Mouse (Mus musculus): ENCODE data around the gene Bhlhb9.
A peak's percentile ranks its signal among the peaks of the same experiment; 100 is the strongest.
"Not testable (repeated sequence)": the region's sequence is repeated elsewhere in the genome, so short reads cannot be mapped to it uniquely, and the experiment has no call there.

Gene Bhlhb9

GRCm38 (mm10) chrX:135797212-135797644 is at the start of gene Bhlhb9:
Gene Bhlhb9, plus strand, starts transcription at chrX:135797594.
- DNase-seq (ENCODE audit: low spot score in 2 of 2), result not testable (repeated sequence)

DNA sequence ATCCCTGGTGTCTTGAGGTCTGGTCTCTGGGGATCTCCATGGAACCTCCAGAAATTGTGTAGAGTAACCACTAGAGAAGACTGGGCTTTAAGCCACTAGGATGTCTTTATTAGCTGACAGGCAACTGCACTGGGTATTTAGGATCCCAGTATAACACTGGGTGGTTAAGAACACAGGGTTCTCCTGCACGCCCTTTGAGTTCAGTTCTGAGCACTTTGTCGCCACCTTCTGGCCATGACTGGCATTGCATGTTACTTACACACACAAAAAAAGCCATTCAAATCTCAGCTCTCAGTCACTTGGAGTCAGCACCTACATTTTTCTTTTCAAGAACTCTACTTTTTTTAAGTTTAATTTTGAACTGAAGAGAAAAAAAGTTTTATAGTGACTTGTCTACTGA is 44.6 kb upstream of the Bhlhb9 start:
- DNase-seq (ENCODE audit: low spot score in 2 of 2), result peak; percentile 36 to 39

DNA sequence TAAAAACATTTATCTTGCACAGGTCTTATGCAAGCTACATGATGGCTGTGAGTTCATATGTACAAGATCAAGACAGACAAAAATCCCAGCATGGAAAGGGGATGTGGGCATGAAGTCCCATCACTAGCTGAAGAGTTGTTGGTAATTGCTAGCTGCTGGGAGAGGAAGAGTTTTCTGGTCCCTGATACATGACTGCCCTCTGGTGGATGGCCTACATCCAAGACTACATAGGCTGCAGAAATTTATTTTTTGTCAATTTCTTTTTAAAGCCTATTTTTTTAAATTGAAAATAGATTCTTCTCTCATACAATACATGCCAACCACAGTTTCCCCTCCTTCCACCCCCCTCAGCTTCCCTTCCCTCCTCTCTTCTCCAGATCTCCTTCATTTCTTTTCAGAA is 35.7 kb upstream of the Bhlhb9 start:
- DNase-seq (ENCODE audit: low spot score in 2 of 2), result no peak

GRCm38 (mm10) chrX:135768043-135768548 is 29.3 kb upstream of the Bhlhb9 start:
- DNase-seq (ENCODE audit: low spot score in 2 of 2), result no peak

DNA sequence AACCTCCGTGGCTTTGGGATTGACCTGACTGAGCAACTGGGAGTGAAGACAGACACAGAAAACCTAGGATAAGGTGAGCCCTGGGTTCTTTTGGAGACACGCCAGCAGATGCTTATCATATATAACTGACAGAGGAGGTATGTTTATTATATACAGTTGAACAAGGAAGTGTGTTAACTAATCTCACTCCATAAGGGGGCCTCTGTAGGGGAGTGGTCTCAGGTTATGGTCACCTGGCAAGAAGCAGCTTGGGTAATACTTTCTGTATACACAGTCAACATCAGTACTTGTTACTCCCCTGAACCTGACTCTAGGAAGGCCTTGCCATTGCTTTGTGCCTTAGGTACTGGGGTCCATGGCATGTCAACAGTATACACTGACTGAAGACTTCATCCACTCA is 28.8 kb upstream of the Bhlhb9 start:
- no peak for DNase-seq (ENCODE audit: low spot score in 2 of 2)

DNA sequence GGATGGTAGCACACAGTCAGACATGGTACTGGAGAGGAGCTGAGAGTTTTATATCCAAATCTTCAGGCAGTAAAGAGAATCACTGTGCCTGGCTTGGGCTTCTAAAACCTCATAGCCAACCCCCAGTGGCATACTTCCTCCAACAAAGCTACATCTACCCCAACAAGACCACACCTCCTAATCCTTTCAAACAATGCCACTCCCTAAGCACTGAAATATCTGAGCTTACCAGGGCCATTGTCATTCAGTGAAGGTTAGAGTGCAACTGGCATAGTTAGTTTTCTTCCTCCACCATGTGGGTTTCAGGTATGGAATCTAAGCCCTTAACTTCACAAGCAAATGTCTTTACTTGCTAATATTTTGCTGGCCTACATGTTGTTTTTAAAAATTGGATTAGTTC is 5.9 kb upstream of the Bhlhb9 start:
- DNase-seq (ENCODE audit: low spot score in 2 of 2), result no peak

DNA sequence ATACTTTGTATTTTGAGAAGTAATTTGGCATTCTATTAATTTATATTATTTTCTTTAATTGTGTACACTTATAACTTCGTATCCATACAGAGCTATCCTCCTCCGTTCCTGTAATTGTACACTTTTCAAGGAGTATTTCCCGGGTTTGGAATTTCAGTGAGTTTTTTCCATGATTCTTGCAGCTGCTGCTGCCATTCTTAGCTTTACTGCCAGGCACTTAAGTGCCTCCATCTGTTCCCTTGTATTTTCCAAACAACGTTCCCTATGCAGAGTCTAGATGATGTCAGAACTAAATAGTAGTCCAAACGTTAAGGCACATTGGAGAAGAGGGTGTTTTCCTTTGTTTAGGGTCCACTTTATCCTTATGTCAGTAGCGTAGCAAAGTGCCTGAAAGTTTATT is 5.1 kb upstream of the Bhlhb9 start:
- no peak for DNase-seq (ENCODE audit: low spot score in 2 of 2)

DNA sequence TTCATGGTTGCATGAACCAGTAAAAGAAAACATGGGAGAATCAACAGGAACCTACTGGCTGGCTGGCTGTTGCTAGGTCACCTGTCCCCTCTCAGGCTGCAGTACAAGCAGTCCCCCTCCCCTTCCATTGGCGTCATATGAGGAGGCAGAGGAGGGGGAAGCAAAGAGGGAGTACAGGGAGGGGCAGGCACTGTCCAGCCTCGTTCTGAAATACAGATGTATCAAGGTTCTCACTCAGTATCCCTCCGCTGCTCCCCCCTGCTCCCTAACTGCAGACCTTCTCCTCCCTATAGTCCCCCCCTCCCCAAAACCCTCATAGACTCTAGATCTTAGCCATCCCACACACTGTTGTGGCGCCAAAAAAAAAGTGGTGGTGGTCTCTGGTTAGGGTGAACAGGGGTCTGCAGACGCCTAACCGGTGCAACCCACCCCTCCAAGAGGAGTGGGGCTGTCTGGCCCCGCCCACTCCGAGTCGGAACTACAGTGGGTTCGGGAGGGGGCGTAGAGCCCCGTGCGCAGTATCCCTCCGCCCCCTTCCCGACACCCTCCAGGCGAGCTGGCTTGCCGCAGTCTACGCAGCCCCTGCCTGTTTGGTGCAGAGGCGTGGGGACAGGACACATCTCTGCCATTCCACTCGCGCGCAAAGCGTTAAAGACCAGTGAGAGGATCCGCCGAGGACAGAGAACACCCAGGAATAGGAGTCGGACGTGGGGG is 1.6 kb upstream of the Bhlhb9 start:
- DNase-seq (ENCODE audit: low spot score in 2 of 2), result not testable (repeated sequence)

DNA sequence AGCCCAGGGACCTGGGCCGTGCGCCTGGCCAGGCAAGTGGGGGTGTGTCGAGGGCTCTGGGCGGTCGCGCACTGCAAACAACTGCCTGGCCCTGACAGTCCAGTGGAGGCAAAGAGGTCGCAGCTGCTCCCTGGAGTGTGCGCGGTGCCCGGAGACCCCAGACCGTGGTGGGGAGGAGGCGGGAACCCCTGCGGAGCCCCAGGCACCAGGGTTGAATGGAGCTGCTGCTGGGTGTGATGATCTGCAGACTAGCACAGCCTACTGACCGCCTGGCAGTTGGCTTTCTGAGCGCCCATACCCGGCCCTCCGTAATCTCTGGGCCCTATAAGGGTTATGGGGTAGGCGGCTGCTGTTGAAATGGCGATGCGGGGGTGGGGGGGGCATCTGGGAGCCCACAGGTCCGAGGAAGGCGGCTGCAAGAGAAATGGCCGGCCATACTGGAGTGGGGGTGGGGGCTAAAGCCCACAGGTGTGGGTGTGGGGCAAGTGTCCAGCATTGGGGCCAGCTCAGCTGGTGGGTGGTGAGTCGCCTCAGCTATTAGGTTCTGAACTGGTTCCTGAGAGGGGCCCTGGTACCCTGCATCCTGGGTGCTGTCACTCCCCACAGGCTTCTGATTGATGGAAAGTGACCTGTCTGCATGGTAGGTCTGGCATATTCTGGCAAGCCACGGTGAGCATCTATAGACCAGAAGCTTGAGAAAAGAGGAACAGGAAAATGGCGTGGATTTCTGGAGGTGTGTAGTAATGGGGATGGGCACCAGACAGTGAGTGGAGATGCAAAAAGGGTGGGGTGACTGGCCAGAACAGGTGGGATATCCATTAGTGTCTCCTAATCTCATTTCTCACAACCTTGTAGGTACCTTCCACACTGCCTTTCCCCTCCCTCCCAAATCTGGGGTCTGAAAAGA is 836 bp upstream of the Bhlhb9 start:
- DNase-seq (ENCODE audit: low spot score in 2 of 2), result peak in 1 of 2 experiments; percentile 11

- no peak for DNase-seq (ENCODE audit: low spot score in 2 of 2)
Measured at GRCm38 (mm10) chrX:135804149-135804548, 6.8 kb downstream of the Bhlhb9 start.

- no peak for DNase-seq (ENCODE audit: low spot score in 2 of 2)
Measured at GRCm38 (mm10) chrX:135805780-135806179, 8.4 kb downstream of the Bhlhb9 start.

- DNase-seq (ENCODE audit: low spot score in 2 of 2), result not testable (repeated sequence)
Measured at GRCm38 (mm10) chrX:135835896-135836295, 38.5 kb downstream of the Bhlhb9 start.

DNA sequence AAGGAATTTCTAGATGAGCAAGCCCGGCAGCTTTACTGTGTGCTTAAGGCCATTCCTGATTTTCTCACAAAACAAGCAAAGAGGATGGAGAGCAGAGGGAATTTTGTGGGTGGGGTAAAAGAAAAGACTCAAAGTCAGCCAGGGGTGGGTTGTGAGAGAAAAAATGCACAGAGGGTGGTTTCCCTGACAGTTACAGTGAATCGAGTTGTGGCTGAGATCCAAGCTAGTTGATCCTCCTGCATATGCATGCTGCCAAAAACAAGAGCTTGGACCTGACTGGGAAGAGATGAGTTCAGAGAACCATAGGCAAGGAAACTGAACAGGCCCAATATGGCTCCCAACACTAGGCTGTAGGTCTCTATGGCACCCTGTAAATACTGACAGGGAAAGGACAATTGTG is 40.5 kb downstream of the Bhlhb9 start:
- DNase-seq (ENCODE audit: low spot score in 2 of 2), result no peak

DNA sequence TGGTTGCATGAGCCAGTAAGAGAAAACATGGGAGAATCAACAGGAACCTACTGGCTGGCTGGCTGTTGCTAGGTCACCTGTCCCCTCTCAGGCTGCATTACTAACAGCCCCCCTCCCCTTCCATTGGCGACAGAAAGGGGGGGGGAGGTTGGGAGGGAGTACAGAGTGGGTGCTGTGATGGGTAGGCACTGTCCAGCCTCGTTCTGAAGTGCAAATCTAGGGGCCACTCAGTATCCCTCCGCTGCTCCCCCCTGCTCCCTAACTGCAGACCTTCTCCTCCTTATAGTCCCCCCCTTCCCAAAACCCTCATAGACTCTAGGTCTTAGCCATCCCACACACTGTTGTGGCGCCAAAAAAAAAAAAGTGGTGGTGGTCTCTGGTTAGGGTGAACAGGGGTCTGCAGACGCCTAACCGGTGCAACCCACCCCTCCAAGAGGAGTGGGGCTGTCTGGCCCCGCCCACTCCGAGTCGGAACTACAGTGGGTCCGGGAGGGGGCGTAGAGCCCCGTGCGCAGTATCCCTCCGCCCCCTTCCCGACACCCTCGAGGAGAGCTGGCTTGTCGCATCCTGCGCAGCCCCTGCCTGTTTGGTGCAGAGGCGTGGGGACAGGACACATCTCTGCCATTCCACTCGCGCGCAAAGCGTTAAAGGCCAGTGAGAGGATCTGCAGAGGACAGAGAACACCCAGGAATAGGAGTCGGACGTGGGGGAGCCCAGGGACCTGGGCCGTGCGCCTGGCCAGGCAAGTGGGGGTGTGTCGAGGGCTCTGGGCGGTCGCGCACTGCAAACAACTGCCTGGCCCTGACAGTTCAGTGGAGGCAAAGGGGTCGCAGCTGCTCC is 41.3 kb downstream of the Bhlhb9 start, which contains the start of gene Gprasp2:
Gene Gprasp2, plus strand, starts transcription at position 514 of the 840 bp plus-strand sequence.
- DNase-seq (ENCODE audit: low spot score in 2 of 2), result not testable (repeated sequence)

DNA sequence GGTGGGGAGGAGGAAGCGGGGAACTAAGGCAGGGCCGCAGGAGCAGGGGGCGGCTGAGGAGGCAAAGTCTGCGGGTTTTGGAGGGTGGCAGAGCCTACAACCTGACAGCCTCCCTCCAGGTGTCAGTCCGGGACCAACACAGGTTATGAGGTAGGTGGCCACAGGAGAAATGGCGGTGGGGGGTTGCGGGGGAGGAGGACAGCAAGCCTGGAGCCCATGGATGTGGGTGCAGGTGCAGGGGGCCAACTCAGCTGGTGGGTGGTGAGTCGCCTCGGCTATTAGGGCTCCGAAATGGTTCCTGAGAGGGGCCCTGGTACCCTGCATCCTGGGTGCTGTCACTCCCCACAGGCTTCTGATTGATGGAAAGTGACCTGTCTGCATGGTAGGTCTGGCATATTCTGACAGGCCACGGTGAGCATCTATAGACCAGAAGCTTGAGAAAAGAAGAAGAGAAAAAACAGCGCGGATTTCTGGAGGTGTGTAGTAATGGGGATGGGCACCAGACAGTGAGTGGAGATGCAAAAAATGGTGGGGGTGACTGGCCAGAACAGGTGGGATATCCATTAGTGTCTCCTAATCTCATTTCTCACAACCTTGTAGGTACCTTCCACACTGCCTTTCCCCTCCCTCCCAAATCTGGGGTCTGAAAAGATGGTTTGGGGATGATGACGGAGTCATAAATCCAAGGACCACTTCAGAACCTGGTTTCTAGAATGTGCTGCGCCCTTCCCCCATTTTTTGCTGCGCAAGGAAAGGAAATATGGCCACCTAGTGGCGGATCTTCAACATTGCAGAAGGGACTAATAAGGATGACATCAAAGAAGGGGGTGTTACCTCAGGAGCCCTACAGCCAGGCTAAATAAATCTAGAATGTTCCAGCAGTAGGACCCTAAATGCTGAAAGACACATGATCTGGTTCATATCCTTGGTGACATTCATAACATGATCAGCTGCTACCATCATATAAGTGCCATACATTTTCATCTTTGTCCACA is 42.3 kb downstream of the Bhlhb9 start:
- not testable (repeated sequence) for DNase-seq (ENCODE audit: low spot score in 2 of 2)

GRCm38 (mm10) chrX:135866806-135867205 is 69.4 kb downstream of the Bhlhb9 start:
- DNase-seq (ENCODE audit: low spot score in 2 of 2), result not testable (repeated sequence)

DNA sequence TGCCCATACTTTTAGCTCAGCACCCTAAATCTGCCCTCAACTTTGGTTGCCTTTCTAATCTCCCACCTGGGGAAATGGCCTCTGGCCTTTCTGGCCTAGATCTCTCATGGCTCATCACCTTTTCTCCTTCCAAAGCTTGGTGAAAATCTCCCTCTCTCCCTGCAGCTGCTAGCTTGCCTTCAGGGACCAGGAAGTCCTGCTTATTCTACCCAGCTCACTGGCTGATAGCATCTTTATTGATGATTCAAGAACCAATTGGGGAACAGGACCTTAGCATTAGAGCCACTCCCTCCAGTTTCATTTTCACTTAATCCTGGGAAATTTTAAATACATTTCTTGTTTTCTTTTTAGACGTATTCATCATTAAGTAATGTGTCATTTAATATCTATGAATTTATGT is 79.3 kb downstream of the Bhlhb9 start:
- DNase-seq (ENCODE audit: low spot score in 2 of 2), result no peak

GRCm38 (mm10) chrX:135879626-135880025 is 82.2 kb downstream of the Bhlhb9 start:
- DNase-seq (ENCODE audit: low spot score in 2 of 2), result no peak

GRCm38 (mm10) chrX:135885411-135886233 is 88.2 kb downstream of the Bhlhb9 start:
- DNase-seq (ENCODE audit: low spot score in 2 of 2), result peak; percentile 25 to 30
